Mouse (Mus musculus) gastrocnemius, postnatal 10 days (tissue): ENCODE measurements at regions not wholly inside any gene's neighbourhood (a gene's known extent, or its start where the extent isn't known, plus 50 kb on each side); places are given as distances from the start of the nearest gene placed in this dataset.

Source experiments
- DNase-seq: peaks from one replicate; pipeline ENCODE4 v3.0.0; 2021; ENCODE audit warnings: mixed read lengths

GRCm38 (mm10) chr9:23134421-23135118 lies 88.3 kb upstream of the Bmper start:
- no peak for DNase-seq

DNA sequence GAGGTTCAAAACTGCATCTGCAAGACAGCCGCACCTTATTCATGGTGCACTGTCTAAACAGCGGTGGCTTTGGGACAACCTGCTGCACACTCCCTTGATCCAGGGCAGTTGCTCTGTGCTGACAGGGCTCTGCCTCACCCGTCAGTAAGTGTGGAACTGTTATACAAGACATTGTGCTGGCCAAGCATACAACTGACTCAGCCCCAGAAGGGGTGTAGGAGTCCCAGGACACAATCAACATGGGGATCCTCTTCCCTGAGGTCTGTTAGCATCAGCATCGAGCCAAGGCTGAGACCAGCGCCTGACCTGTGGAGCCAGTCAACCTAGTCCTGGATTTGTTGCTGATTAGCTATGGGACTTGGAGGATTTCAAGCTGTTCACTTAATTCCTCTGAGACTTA lies 86.4 kb upstream of the Bmper start:
- no peak for DNase-seq

GRCm38 (mm10) chr9:23137682-23138210 lies 85.1 kb upstream of the Bmper start:
- no peak for DNase-seq

DNA sequence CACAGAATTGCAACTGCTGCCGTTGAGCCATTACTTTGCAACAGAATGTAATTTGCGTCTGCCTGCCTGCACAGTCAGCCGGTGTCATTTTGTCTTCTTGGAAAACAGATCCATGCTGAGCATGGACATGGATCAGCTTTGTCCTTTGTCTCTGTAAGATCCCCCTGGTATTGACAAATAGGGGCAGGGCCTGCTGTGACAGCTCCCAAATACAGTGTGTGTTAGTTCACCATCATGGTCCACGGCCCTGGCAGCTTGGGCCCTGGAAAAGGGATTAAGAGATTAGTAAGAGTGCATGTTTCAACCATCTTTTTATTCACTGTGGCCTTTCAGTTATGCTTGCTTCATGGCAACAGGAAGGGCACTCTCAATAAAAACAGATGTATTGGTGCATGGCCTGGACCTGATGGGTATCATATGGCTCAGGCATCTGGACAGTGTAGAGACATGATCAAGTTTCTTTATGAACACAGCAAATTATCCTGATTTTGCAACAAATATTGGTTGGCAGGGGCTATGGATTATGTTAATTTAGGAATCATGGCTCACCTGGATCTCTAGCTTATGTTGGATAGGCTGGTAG lies 83.2 kb upstream of the Bmper start:
- DNase-seq = no peak

DNA sequence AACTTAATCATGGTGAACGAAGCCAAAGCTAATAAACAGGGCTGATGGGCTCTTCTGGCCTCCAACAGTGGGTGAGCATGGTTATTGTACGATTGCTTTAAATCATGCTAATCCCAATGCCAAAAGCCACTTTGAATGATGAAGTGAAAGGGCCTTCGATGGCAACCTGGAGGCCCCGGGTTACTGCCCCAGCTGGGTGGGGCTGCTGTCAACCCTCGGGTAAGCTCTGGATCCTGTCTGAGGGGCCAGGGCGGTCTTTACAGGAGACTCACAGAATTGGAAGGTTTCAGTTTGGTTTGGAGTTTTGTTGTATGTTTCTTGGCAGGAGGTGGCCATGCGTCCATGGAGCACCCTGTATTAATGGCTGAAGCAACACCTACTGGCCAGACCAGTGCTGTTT lies 78.6 kb upstream of the Bmper start:
- DNase-seq = no peak

DNA sequence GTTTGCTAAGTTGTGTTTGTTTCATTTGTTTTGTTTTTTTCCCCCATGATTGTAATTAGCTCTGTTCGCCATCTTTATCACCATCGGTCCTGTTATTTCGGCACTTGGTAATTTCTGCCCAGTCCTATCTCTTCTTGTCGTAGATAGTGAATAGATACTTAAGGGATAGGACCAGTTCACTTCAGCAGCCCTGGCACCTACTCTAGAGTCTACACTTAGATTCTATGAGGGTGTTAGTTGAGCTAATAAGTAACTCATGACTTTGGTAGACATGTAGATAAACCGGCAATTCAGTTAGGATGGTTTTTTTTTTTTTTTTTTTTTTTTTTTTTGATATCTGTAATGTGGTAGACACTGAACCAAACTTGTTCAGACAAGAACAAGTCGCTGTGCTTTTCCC lies 72.5 kb upstream of the Bmper start:
- no peak for DNase-seq

- DNase-seq = no peak
These were observed 72.0 kb upstream of the Bmper start for GRCm38 (mm10) chr9:23150874-23151273.

DNA sequence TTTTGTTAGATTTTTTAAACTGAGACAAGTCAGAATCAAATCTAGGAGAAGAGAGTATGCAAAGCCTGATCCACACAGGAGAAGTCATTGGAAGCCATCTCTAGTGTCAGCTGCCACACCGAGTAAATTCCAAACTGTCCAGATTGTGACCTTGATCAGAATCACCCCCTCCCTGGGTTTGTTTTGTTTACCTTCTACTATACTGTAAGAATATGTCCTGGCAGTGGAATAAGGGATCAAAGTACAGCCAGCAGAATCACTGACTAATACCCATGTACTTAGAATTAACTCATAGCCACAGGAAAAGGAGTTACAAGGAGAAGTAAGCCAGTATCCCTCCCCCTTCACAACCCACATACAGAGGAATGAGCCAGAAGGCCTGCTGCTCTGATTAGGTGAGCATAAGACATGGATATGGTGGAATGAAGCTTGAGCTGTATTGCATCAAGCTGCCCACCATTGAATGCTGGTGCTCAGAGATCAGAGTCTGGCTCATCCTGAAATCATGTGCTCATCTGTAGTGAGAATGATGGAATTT lies 70.9 kb upstream of the Bmper start:
- no peak for DNase-seq

DNA sequence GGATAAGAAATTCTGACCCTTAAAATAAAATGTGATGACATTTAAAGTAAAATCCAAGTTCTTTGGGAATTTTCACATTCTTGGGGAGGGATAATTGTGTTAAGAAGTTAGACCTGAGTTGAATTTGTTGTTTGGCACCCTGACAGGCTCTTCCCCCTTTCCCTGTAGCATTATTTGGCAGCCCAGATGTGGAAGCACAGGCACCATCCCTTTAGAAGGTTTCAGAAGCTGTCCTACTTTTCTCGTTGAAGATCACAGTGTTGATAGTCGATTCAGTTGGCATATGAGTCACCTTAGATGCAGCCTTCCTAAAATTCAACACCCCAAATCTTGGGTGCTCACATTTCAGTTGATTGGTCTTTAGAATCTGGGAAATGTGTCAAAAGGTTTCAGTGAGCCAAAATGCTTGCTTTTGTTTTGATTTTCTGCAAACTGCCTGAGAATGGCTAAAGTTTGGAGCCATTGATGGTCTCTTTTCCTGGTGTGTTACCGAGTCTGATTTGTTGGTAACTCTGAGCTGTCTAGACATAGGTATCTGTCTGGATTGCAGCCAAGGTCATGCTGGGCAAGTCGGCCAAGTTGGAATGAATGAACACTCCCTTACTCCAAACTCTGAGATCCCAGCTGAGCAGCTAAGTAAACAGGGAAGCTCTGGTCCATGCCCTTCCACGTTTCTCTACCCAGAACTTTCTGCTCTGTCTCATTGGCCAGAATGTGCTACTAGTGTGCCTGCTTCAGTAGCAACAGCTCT lies 65.9 kb upstream of the Bmper start:
- DNase-seq = no peak

- no peak for DNase-seq
These were observed 64.4 kb upstream of the Bmper start for GRCm38 (mm10) chr9:23158499-23158898.

GRCm38 (mm10) chr9:23161346-23161745 lies 61.5 kb upstream of the Bmper start:
- DNase-seq = no peak

DNA sequence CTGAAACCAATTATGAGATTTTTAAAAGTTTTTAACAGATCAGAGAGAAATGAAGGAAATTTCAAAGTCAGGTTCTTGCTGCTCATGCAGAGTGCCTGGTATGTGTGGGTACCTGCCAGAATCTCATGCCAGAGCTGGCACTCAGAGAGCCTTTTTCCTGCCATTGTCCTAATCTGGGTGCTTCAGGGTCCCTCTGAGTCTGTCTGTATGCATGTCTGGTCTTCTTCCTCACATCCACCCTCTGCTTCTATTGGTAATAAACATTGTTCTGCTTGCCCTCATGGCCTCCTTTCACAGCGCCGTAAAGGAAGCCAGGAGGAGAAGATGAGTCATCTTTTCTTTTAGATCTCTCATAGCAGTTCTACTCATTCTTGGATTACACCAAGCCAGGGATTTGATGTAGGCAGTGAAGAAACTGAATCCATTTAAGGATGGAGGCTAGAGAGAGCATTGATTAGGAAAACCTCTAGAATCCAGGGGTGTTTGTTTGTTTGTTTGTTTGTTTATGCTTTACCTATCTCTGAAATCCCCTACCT lies 55.8 kb upstream of the Bmper start:
- no peak for DNase-seq

GRCm38 (mm10) chr9:23167716-23168115 lies 55.2 kb upstream of the Bmper start:
- DNase-seq = no peak

- no peak for DNase-seq
These were observed 54.7 kb upstream of the Bmper start for GRCm38 (mm10) chr9:23168149-23168548.

DNA sequence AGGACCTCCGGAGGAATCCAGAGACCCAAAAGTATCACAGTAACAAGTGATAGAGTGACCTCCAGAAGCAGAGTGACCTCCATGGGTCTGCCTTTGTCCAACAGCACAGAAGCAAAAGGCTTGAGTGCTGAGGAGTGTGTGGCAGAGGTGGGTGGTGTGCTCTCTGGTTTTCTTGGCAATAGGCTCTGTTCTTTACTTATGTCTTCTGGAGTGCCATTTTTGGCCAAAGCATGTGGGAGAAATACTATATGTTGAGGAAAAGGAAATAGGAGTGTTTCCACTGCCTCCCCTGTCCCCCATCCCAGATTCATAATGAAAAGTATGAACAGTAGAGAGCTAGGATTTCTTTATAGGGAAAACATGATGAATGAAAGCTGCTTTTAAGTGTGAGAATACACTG lies 51.5 kb upstream of the Bmper start:
- no peak for DNase-seq
